In the genomic region with DNA sequence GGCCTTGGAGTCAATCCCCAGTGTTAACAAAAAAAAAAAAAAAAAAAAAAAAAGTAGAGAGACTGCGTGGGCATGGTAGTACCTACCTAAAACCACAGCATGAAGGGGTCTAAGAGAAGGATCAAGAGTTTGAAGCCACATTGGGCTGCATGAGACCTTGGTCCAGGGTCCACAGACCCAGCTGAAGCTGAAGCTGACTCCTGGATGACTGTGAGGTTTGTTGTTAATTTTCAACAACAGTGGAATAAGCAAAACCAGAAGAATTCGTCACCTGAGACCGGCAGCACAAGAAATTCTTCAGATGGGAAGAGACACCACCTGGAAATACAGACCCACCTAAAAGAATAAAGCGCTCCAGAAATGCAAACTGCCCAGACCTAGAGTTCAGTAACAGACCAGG, we compare ENCODE assay signal across 16 mouse cellular contexts.
"Had no signal": no experiment of that assay in that cellular context is flagged by ENCODE, and none has a peak within 500 bp of the region (broad histone marks: within the 10 kb centered on the region; RNA-seq: fewer than 3 reads in every experiment).

No protein-coding gene starts in this region.

- H3K36me3 ChIP-seq: neural tube, embryonic 13.5 days; neural tube, embryonic 15.5 days had no signal

- H3K27ac ChIP-seq: neural tube, embryonic 13.5 days; neural tube, embryonic 15.5 days; stomach, embryonic 15.5 days; stomach, postnatal 0 days had no signal

- H3K4me1 ChIP-seq: neural tube, embryonic 13.5 days; neural tube, embryonic 15.5 days; stomach, embryonic 15.5 days had no signal

- DNase-seq: retina, postnatal 1 day; right cerebral cortex, adult 18-20 months; right cerebral cortex, postnatal 14 days; right cerebral cortex, postnatal 25 days; right cerebral cortex, postnatal 4 days; spleen, adult 18-20 months; thymus, adult 18-20 months; thymus, adult 2 months; thymus, postnatal 14 days; thymus, postnatal 25 days; thymus, postnatal 36 days; thymus, postnatal 4 days had no signal

- H3K4me3 ChIP-seq: neural tube, embryonic 13.5 days; neural tube, embryonic 15.5 days; stomach, embryonic 15.5 days had no signal

- H3K27me3 ChIP-seq: neural tube, embryonic 13.5 days; neural tube, embryonic 15.5 days; stomach, embryonic 15.5 days had no signal
